In genomic region chr6:52252775-52253376, GRCm38 (mm10) we compare ENCODE assay signal across 14 mouse cellular contexts. TPM values are rescaled to one million over a fixed set of nuclear protein-coding genes. Genes with fewer than 3 reads are reported as not detected.
A peak's percentile ranks its signal among the peaks of the same experiment; 100 is the strongest.
DNase-seq lines count a peak whose midpoint lies in the region; ATAC-seq and TF ChIP-seq lines count a peak whose summit lies in the region.
"Had no signal": no experiment of that assay in that cellular context is flagged by ENCODE, and none has a peak within 500 bp of the region (broad histone marks: within the 10 kb centered on the region; RNA-seq: fewer than 3 reads in every experiment).

No protein-coding gene starts in this region.

- peak overlapping the region; percentile 35 for H3ac ChIP-seq in myocyte (ENCODE audit: control insufficient read depth, insufficient read length)

- H3K4me3 ChIP-seq in kidney, embryonic 16.5 days (ENCODE audit: low read length): peak overlapping the region; percentile 40
- H3K4me3 ChIP-seq in myocyte: peak overlapping the region; percentile 45
- H3K4me3 ChIP-seq: heart, adult 2 months had no signal

- peaks cover 32% of the 10 kb centered on the region for H3K4me1 ChIP-seq in kidney, embryonic 16.5 days (ENCODE audit: insufficient read depth, low read length)

- 0 out of 2 replicates have a peak, but pooled peaks cover 3% of the 10 kb centered on the region for H3K36me3 ChIP-seq in kidney, embryonic 16.5 days (ENCODE audit: insufficient read depth, low read length)
- H3K36me3 ChIP-seq in myocyte (ENCODE audit: control insufficient read depth, insufficient read depth): no peaks in the 10 kb centered on the region

- ATAC-seq in kidney, embryonic 16.5 days (ENCODE audit: low FRiP score, low TSS enrichment): peak; percentile 28; the same call in 1 of the 2 replicates

- peak overlapping the region; percentile 44 for H3K4me2 ChIP-seq in kidney, embryonic 16.5 days (replicated peaks; ENCODE audit: low read depth, low read length)
- peak overlapping the region; percentile 64 for H3K4me2 ChIP-seq in myocyte (ENCODE audit: low read depth)

- no peak overlapping the region; the same call in 1 of the 2 replicates for H3K9ac ChIP-seq in kidney, embryonic 16.5 days (replicated peaks; ENCODE audit: low read length)

- H3K27ac ChIP-seq in kidney, embryonic 16.5 days (ENCODE audit: low read length): no peak overlapping the region
- H3K27ac ChIP-seq: heart, adult 2 months had no signal

- peaks cover 16% of the 10 kb centered on the region for H3K79me2 ChIP-seq in myocyte (ENCODE audit: control insufficient read depth, insufficient read depth)

- no peak for TF ChIP-seq POLR2A in brain, embryonic 14.5 days (IDR thresholded peaks at IDR 0.05; ENCODE audit: borderline replicate concordance, extremely low read depth, insufficient read depth, insufficient read length, poor library complexity, severe bottlenecking)
- peak; percentile 36 for TF ChIP-seq POLR2A in myocyte (IDR thresholded peaks at IDR 0.05; ENCODE audit: insufficient read length, low read depth)

- peaks cover 52% of the 10 kb centered on the region for H3K27me3 ChIP-seq in kidney, embryonic 16.5 days (ENCODE audit: insufficient read depth, low read length)
- no peaks in the 10 kb centered on the region for H3K27me3 ChIP-seq in myocyte (ENCODE audit: control insufficient read depth, insufficient read depth, insufficient read length)

- no peaks in the 10 kb centered on the region for H3K9me3 ChIP-seq in kidney, embryonic 16.5 days (ENCODE audit: low read length)

- DNase-seq in kidney, adult 18-20 months: no peak
- peak; percentile 64 for DNase-seq in ES-CJ7 (ENCODE audit: low read depth, low spot score)
- peak; percentile 30 for DNase-seq in brain, embryonic 14.5 days (ENCODE audit: low read depth)
- no peak for DNase-seq in right cerebral cortex, postnatal 14 days
- no peak for DNase-seq in ovary, adult 18-20 months (ENCODE audit: low spot score)
- no peak for DNase-seq in adrenal gland, postnatal 36 days
- DNase-seq: adrenal gland, adult 8-10 months; lung, postnatal 36 days; thymus, postnatal 14 days had no signal

- no peak for TF ChIP-seq CTCF in brain, embryonic 14.5 days (IDR thresholded peaks at IDR 0.05; ENCODE audit: borderline replicate concordance, extremely low read depth, insufficient read depth, insufficient read length)

- 10% methylated on average over 35 of the region's 35 CpGs for WGBS in kidney, embryonic 16.5 days

TF ChIP-seq in myocyte, 11 proteins besides CTCF, POLR2A, EP300 and RAD21:
- TF ChIP-seq POLR2AphosphoS2 (IDR thresholded peaks at IDR 0.05; ENCODE audit: insufficient read length, low read depth): no peak
- TF ChIP-seq REST (IDR thresholded peaks at IDR 0.05; ENCODE audit: insufficient read depth, insufficient read length): no peak
- no peak for TF ChIP-seq USF1 (IDR thresholded peaks at IDR 0.05; ENCODE audit: low read depth)
- no peak for TF ChIP-seq TCF3 (IDR thresholded peaks at IDR 0.05; ENCODE audit: insufficient read length, low read depth)
- no peak for TF ChIP-seq MYOD1 (IDR thresholded peaks at IDR 0.05; ENCODE audit: control insufficient read depth in 1 of 3, insufficient read length in 2 of 3, low read depth in 2 of 3)
- no peak for TF ChIP-seq MYOG (IDR thresholded peaks at IDR 0.05; ENCODE audit: control insufficient read depth in 1 of 3, insufficient read depth in 1 of 3, insufficient read length in 2 of 3, low read depth in 2 of 3)
- no peak for TF ChIP-seq E2F4 (IDR thresholded peaks at IDR 0.05; ENCODE audit: insufficient read depth)
- no peak for TF ChIP-seq SRF (IDR thresholded peaks at IDR 0.05; ENCODE audit: control insufficient read depth, insufficient read length, low read depth)
- TF ChIP-seq TCF12 (IDR thresholded peaks at IDR 0.05; ENCODE audit: insufficient read depth, poor library complexity, severe bottlenecking): no peak

RNA-seq across cellular contexts. Expression of gene Hoxa11, which starts 7.3 kb away (rescaled TPM):
- polyA plus RNA-seq in kidney, embryonic 16.5 days (2015; fragmentation: Nextera tagmentation; extraction: Ambion mirVana): 27.9 and 31.8 TPM in 2 replicates
- 0.04 TPM in 1 of 2 replicates, not detected in the other for polyA plus RNA-seq in brain, embryonic 14.5 days (2012; rRNA removed)
- polyA plus RNA-seq in myocyte (2012; fragmentation: generic; extraction: Trizol): 10.9 TPM
- not detected for total RNA-seq in adrenal gland, postnatal 36 days (2021)
- total RNA-seq: adrenal gland, adult 8-10 months; heart, adult 2 months; MEL had no signal
- polyA plus RNA-seq: heart, adult 2 months; spleen, adult 2 months had no signal

RNA-seq across cellular contexts. Expression of gene Hoxa13, which starts 7.8 kb away (rescaled TPM):
- 0.15 TPM in 2 replicates for polyA plus RNA-seq in kidney, embryonic 16.5 days (2015; fragmentation: Nextera tagmentation; extraction: Ambion mirVana)
- 0.10 TPM in 1 of 2 replicates, not detected in the other for polyA plus RNA-seq in brain, embryonic 14.5 days (2012; rRNA removed)
- 0.72 TPM for polyA plus RNA-seq in myocyte (2012; fragmentation: generic; extraction: Trizol)
- total RNA-seq in adrenal gland, postnatal 36 days (2021): not detected
- total RNA-seq: adrenal gland, adult 8-10 months; heart, adult 2 months; MEL had no signal
- polyA plus RNA-seq: heart, adult 2 months; spleen, adult 2 months had no signal

RNA-seq across cellular contexts. Expression of gene Hoxa10, which starts 12.2 kb away (rescaled TPM):
- polyA plus RNA-seq in kidney, embryonic 16.5 days (2015; fragmentation: Nextera tagmentation; extraction: Ambion mirVana): 147 and 154 TPM in 2 replicates
- 0.08 and 0.23 TPM in 2 replicates for polyA plus RNA-seq in brain, embryonic 14.5 days (2012; rRNA removed)
- 15.8 TPM for polyA plus RNA-seq in myocyte (2012; fragmentation: generic; extraction: Trizol)
- total RNA-seq in adrenal gland, postnatal 36 days (2021): under 1 TPM; 0.20 to 0.30 TPM
- total RNA-seq: heart, adult 2 months; MEL had no signal
- polyA plus RNA-seq: heart, adult 2 months; spleen, adult 2 months had no signal

RNA-seq across cellular contexts. Expression of gene Hoxa9, which starts 22.0 kb away (rescaled TPM):
- polyA plus RNA-seq in kidney, embryonic 16.5 days (2015; fragmentation: Nextera tagmentation; extraction: Ambion mirVana): 56.6 and 56.8 TPM in 2 replicates
- 0.10 TPM in 1 of 2 replicates, not detected in the other for polyA plus RNA-seq in brain, embryonic 14.5 days (2012; rRNA removed)
- polyA plus RNA-seq in myocyte (2012; fragmentation: generic; extraction: Trizol): 17.7 TPM
- 1 to 10 TPM in 1 of 2 experiments, under 1 TPM in 1; 0.56 to 1.3 TPM for total RNA-seq in adrenal gland, postnatal 36 days (2021)
- total RNA-seq: heart, adult 2 months; MEL had no signal

RNA-seq across cellular contexts. Expression of gene Hoxa7, which starts 31.2 kb away (rescaled TPM):
- polyA plus RNA-seq in kidney, embryonic 16.5 days (2015; fragmentation: Nextera tagmentation; extraction: Ambion mirVana): 25.7 and 27.5 TPM in 2 replicates
- 0.05 and 0.10 TPM in 2 replicates for polyA plus RNA-seq in brain, embryonic 14.5 days (2012; rRNA removed)
- 11.9 TPM for polyA plus RNA-seq in myocyte (2012; fragmentation: generic; extraction: Trizol)
- total RNA-seq in adrenal gland, postnatal 36 days (2021): 10 to 100 TPM; 19.1 to 20.1 TPM
- total RNA-seq: MEL had no signal

Comparison
In these comparisons a context has a peak if more than half of its experiments do, and no peak if none do; other contexts are left out.
1. DNase-seq: peak in ES-CJ7 (single experiment) and brain, embryonic 14.5 days (single experiment); none in kidney, adult 18-20 months (single experiment), right cerebral cortex, postnatal 14 days (single experiment), ovary, adult 18-20 months (single experiment) and adrenal gland, postnatal 36 days (0 of 2).
2. RNA of gene Hoxa11, which starts 7.3 kb away (polyA plus RNA-seq): 27.9 to 31.8 TPM in kidney, embryonic 16.5 days and 10.9 TPM in myocyte (single experiment); 0.04 TPM in brain, embryonic 14.5 days; every median in the first group is over 10 times any median in the second.
3. RNA of gene Hoxa10, which starts 12.2 kb away (polyA plus RNA-seq): 147 to 154 TPM in kidney, embryonic 16.5 days and 15.8 TPM in myocyte (single experiment); 0.08 to 0.23 TPM in brain, embryonic 14.5 days; every median in the first group is over 10 times any median in the second.